Mouse (Mus musculus): ENCODE results near the gene Ccdc88c. TPM values are rescaled to one million over a fixed set of nuclear protein-coding genes. Genes with fewer than 3 reads are reported as not detected.

Gene Ccdc88c
- polyA plus RNA-seq, 1 experiment from 2014 or later = 16.5 TPM

GRCm38 (mm10) chr12:100994140-100995015, 34.5 kb downstream of the Ccdc88c start:
- Histone ChIP-seq H3K27ac (no peak overlapping the region), H3K4me1 (replicated peaks) (peaks cover 77% of the 10 kb centered on the region), H3K9me3 (no peaks in the 10 kb centered on the region), H3K4me3 (replicated peaks) (no peak overlapping the region), H3K9ac (replicated peaks) (no peak overlapping the region), H3K4me2 (replicated peaks) (no peak overlapping the region), H3K27me3 (0 out of 2 replicates have a peak, but pooled peaks cover 3% of the 10 kb centered on the region), H3K36me3 (no peaks in the 10 kb centered on the region)
- no peak for ATAC-seq
- WGBS = 61% methylated on average over 3 of the region's 3 CpGs

- 81% methylated on average over 3 of the region's 3 CpGs for WGBS
- Histone ChIP-seq H3K9ac (replicated peaks) (no peak overlapping the region), H3K36me3 (no peaks in the 10 kb centered on the region), H3K4me3 (replicated peaks) (no peak overlapping the region), H3K4me2 (replicated peaks) (no peak overlapping the region), H3K9me3 (no peaks in the 10 kb centered on the region), H3K27me3 (0 out of 2 replicates have a peak, but pooled peaks cover 3% of the 10 kb centered on the region), H3K4me1 (replicated peaks) (peaks cover 77% of the 10 kb centered on the region), H3K27ac (no peak overlapping the region)
- ATAC-seq = no peak
Observed at GRCm38 (mm10) chr12:100993146-100993545, 35.7 kb downstream of the Ccdc88c start.

DNA sequence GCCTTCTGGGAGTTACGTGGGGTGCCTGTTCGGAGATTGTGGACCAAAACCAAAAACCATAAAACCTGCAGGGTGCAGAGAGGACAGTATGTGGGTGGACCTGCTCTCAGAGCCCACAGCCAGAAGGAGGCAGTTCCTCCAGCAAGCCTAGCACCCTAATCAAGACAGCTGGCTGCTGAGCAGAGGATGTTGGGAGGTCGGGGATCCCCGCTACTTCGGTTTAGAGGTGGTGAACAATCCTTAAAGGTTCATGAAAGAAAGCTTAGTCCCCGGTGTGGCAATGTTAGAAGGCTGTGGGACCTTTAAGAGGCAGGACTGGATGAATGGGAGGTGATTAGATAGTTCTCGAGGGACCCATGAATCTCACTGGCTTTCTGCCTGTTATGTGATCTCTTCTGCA, 36.4 kb downstream of the Ccdc88c start:
- Histone ChIP-seq H3K36me3 (no peaks in the 10 kb centered on the region), H3K4me2 (replicated peaks) (no peak overlapping the region), H3K9me3 (no peaks in the 10 kb centered on the region), H3K4me1 (replicated peaks) (peaks cover 73% of the 10 kb centered on the region), H3K4me3 (replicated peaks) (no peak overlapping the region), H3K27me3 (0 out of 2 replicates have a peak, but pooled peaks cover 3% of the 10 kb centered on the region), H3K9ac (replicated peaks) (no peak overlapping the region), H3K27ac (no peak overlapping the region)
- no peak for ATAC-seq
- WGBS = 85% methylated on average over 7 of the region's 7 CpGs

- Histone ChIP-seq H3K9me3 (no peaks in the 10 kb centered on the region), H3K4me2 (replicated peaks) (no peak overlapping the region), H3K27ac (peak overlapping the region; percentile 74; the same call in 1 of the 2 replicates), H3K36me3 (no peaks in the 10 kb centered on the region), H3K4me3 (replicated peaks) (no peak overlapping the region), H3K4me1 (replicated peaks) (peaks cover 63% of the 10 kb centered on the region), H3K27me3 (no peaks in the 10 kb centered on the region), H3K9ac (replicated peaks) (no peak overlapping the region)
- ATAC-seq = no peak
- WGBS = 82% methylated on average over 3 of the region's 3 CpGs
Observed at GRCm38 (mm10) chr12:100991119-100991518, 37.7 kb downstream of the Ccdc88c start.

GRCm38 (mm10) chr12:100990291-100990690, 38.6 kb downstream of the Ccdc88c start:
- Histone ChIP-seq H3K9ac (replicated peaks) (no peak overlapping the region), H3K36me3 (no peaks in the 10 kb centered on the region), H3K27me3 (no peaks in the 10 kb centered on the region), H3K9me3 (no peaks in the 10 kb centered on the region), H3K27ac (peak overlapping the region; percentile 74), H3K4me2 (replicated peaks) (no peak overlapping the region), H3K4me1 (replicated peaks) (peaks cover 55% of the 10 kb centered on the region), H3K4me3 (replicated peaks) (no peak overlapping the region)
- ATAC-seq = peak; percentile 86
- 10% methylated on average over 12 of the region's 12 CpGs for WGBS

GRCm38 (mm10) chr12:100989780-100990288, 39.0 kb downstream of the Ccdc88c start:
- H3K36me3 ChIP-seq = no peaks in the 10 kb centered on the region
- peak overlapping the region; percentile 74 for H3K27ac ChIP-seq
- no peak overlapping the region for H3K9ac ChIP-seq (replicated peaks)
- no peak overlapping the region for H3K4me2 ChIP-seq (replicated peaks)
- peak; percentile 41 for ATAC-seq
- 49% methylated on average over 4 of the region's 4 CpGs for WGBS
- peaks cover 55% of the 10 kb centered on the region for H3K4me1 ChIP-seq (replicated peaks)
- no peak overlapping the region for H3K4me3 ChIP-seq (replicated peaks)
- no peaks in the 10 kb centered on the region for H3K27me3 ChIP-seq
- no peaks in the 10 kb centered on the region for H3K9me3 ChIP-seq

DNA sequence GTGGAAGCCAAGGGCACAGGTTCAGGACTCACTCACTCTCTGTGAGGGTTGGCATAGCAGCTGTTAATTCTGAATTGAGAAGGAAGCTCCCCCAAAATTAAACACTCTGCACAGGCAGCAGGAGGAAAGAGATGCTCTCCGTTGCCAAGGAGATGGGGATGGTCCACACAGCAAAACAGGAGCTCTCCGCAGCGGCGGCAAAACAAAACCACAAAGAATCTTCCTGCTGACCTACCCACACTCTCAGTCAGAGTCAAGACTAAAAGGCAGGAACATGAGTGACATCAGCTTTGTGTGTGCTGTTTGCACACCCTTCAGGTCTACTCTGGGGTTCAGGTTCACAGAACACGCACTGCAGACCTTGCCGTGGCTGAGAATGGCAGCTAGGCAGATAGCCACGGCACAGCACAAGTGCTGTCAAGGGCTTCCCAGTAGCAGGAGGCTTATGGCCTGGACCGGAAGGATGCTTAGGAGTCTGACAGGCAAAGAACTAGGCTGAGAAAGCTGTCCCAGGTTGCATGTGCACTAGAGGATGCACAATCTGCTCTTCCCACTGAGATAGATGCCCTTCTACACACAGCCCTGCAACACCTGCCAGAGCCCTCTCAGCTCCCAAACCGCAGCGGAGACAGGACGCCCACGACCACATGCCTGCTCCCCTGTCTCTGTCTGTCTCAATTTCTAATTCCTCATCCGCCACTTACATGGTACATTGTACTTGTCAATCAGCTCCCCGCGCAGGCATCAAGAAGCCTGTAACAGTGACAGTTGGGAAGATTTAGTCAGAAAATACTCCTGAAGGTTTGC, 40.3 kb downstream of the Ccdc88c start:
- peak overlapping the region; percentile 13; the same call in 1 of the 2 replicates for H3K4me2 ChIP-seq (replicated peaks)
- H3K27ac ChIP-seq = peak overlapping the region; percentile 31; the same call in 1 of the 2 replicates
- peaks cover 62% of the 10 kb centered on the region for H3K4me1 ChIP-seq (replicated peaks)
- H3K9ac ChIP-seq (replicated peaks) = peak overlapping the region; percentile 36; the same call in 1 of the 2 replicates
- ATAC-seq = no peak
- no peaks in the 10 kb centered on the region for H3K36me3 ChIP-seq
- no peaks in the 10 kb centered on the region for H3K9me3 ChIP-seq
- no peaks in the 10 kb centered on the region for H3K27me3 ChIP-seq
- no peak overlapping the region for H3K4me3 ChIP-seq (replicated peaks)
- WGBS = 36% methylated on average over 15 of the region's 15 CpGs

- H3K4me1 ChIP-seq (replicated peaks) = peaks cover 74% of the 10 kb centered on the region
- 0 out of 2 replicates have a peak, but pooled peaks have one; percentile 15 for ATAC-seq
- H3K9me3 ChIP-seq = no peaks in the 10 kb centered on the region
- WGBS = 75% methylated on average over 4 of the region's 4 CpGs
- H3K27me3 ChIP-seq = no peaks in the 10 kb centered on the region
- no peak overlapping the region for H3K4me2 ChIP-seq (replicated peaks)
- H3K9ac ChIP-seq (replicated peaks) = no peak overlapping the region
- H3K4me3 ChIP-seq (replicated peaks) = no peak overlapping the region
- H3K36me3 ChIP-seq = peaks cover 3% of the 10 kb centered on the region; the same call in 1 of the 2 replicates
- H3K27ac ChIP-seq = no peak overlapping the region
Observed at GRCm38 (mm10) chr12:100986423-100986822, 42.4 kb downstream of the Ccdc88c start.

DNA sequence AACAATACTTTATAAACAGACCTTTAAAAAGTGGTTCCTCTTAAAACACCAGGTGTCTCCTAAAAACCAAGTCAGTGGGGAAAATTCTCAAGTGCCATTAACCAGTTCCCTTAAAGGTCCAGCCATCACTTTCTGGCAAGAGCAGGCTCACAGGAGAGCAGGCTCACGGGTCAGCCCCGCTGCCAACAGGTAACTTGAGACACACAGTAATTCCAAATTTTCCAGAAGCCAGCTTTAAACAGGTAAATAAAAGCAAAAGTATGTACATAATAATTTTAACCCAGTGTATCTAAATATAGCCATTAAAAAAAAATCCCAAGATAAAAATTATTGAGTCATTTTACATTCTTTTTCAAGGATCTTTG, 43.1 kb downstream of the Ccdc88c start:
- ATAC-seq = no peak
- H3K4me1 ChIP-seq (replicated peaks) = peaks cover 74% of the 10 kb centered on the region

GRCm38 (mm10) chr12:100985050-100985792, 43.6 kb downstream of the Ccdc88c start:
- Histone ChIP-seq H3K4me2 (replicated peaks) (no peak overlapping the region), H3K4me1 (replicated peaks) (peaks cover 74% of the 10 kb centered on the region), H3K27me3 (no peaks in the 10 kb centered on the region), H3K36me3 (peaks cover 3% of the 10 kb centered on the region; the same call in 1 of the 2 replicates), H3K27ac (no peak overlapping the region), H3K4me3 (replicated peaks) (no peak overlapping the region), H3K9me3 (no peaks in the 10 kb centered on the region), H3K9ac (replicated peaks) (no peak overlapping the region)
- ATAC-seq = no peak
- 80% methylated on average over 10 of the region's 10 CpGs for WGBS

More for the DNA sequence above, 43.1 kb downstream of the Ccdc88c start:
- Histone ChIP-seq H3K27me3 (no peaks in the 10 kb centered on the region), H3K4me3 (replicated peaks) (no peak overlapping the region), H3K9ac (replicated peaks) (no peak overlapping the region), H3K4me2 (replicated peaks) (no peak overlapping the region), H3K36me3 (peaks cover 3% of the 10 kb centered on the region; the same call in 1 of the 2 replicates), H3K27ac (no peak overlapping the region), H3K9me3 (no peaks in the 10 kb centered on the region)
- 92% methylated on average over 2 of the region's 2 CpGs for WGBS

- ATAC-seq = peak; percentile 25; the same call in 1 of the 2 replicates
- no peaks in the 10 kb centered on the region for H3K9me3 ChIP-seq
- no peak overlapping the region for H3K9ac ChIP-seq (replicated peaks)
- peaks cover 3% of the 10 kb centered on the region; the same call in 1 of the 2 replicates for H3K36me3 ChIP-seq
- no peak overlapping the region for H3K4me3 ChIP-seq (replicated peaks)
- peaks cover 60% of the 10 kb centered on the region for H3K4me1 ChIP-seq (replicated peaks)
- H3K27ac ChIP-seq = 0 out of 2 replicates have a peak overlapping the region, but pooled peaks have one; percentile 20
- no peak overlapping the region for H3K4me2 ChIP-seq (replicated peaks)
- H3K27me3 ChIP-seq = no peaks in the 10 kb centered on the region
- 77% methylated on average over 11 of the region's 11 CpGs for WGBS
Observed at GRCm38 (mm10) chr12:100983565-100983964, 45.3 kb downstream of the Ccdc88c start.

All from midbrain, embryonic 13.5 days (tissue).